Mouse (Mus musculus): ENCODE measurements at regions not wholly inside any gene's neighbourhood (a gene's known extent, or its start where the extent isn't known, plus 50 kb on each side); places are given as distances from the start of the nearest gene placed in this dataset.

- DNase-seq (ENCODE audit: low spot score), result no peak
- ATAC-seq (ENCODE audit: extremely low read depth, insufficient number of reproducible peaks, low FRiP score, poor library complexity, severe bottlenecking), result no peak
- Histone ChIP-seq H3K36me3 (replicated peaks) (no peaks in the 10 kb centered on the region), H3K9me3 (replicated peaks) (peaks cover 20% of the 10 kb centered on the region), H3K4me3 (ENCODE audit: low read depth, low read length) (no peak overlapping the region), H3K27me3 (ENCODE audit: insufficient read depth, low read length) (no peaks in the 10 kb centered on the region), H3K4me1 (ENCODE audit: insufficient read depth, low read depth, low read length) (no peaks in the 10 kb centered on the region)
- TF ChIP-seq POLR2AphosphoS5 (IDR thresholded peaks at IDR 0.05; ENCODE audit: insufficient replicate concordance, low read depth, low read length) (no peak), GATA1 (IDR thresholded peaks at IDR 0.05; ENCODE audit: borderline replicate concordance, low read length) (no peak), GATA2 (IDR thresholded peaks at IDR 0.05; ENCODE audit: borderline replicate concordance, low read depth, low read length) (no peak), TAL1 (conservative IDR thresholded peaks at IDR 0.05; ENCODE audit: low read depth, low read length) (no peak), CTCF (IDR thresholded peaks at IDR 0.05; ENCODE audit: low read depth, low read length) (no peak)
Measured at GRCm38 (mm10) chr13:71747003-71747965, 216.2 kb downstream of the Irx1 start.

GRCm38 (mm10) chr13:71746534-71746933, 217.0 kb downstream of the Irx1 start:
- Histone ChIP-seq H3K9me3 (replicated peaks) (peaks cover 20% of the 10 kb centered on the region), H3K4me1 (ENCODE audit: insufficient read depth, low read depth, low read length) (no peaks in the 10 kb centered on the region), H3K27me3 (ENCODE audit: insufficient read depth, low read length) (no peaks in the 10 kb centered on the region), H3K36me3 (replicated peaks) (no peaks in the 10 kb centered on the region), H3K4me3 (ENCODE audit: low read depth, low read length) (no peak overlapping the region)
- no peak for ATAC-seq (ENCODE audit: extremely low read depth, insufficient number of reproducible peaks, low FRiP score, poor library complexity, severe bottlenecking)
- no peak for DNase-seq (ENCODE audit: low spot score)
- no peak for TF ChIP-seq POLR2AphosphoS5 (IDR thresholded peaks at IDR 0.05; ENCODE audit: insufficient replicate concordance, low read depth, low read length)
- TF ChIP-seq CTCF (IDR thresholded peaks at IDR 0.05; ENCODE audit: low read depth, low read length), result no peak
- TF ChIP-seq TAL1 (conservative IDR thresholded peaks at IDR 0.05; ENCODE audit: low read depth, low read length), result no peak
- no peak for TF ChIP-seq GATA2 (IDR thresholded peaks at IDR 0.05; ENCODE audit: borderline replicate concordance, low read depth, low read length)
- no peak for TF ChIP-seq GATA1 (IDR thresholded peaks at IDR 0.05; ENCODE audit: borderline replicate concordance, low read length)

GRCm38 (mm10) chr13:71736821-71737345, 226.6 kb downstream of the Irx1 start:
- ATAC-seq (ENCODE audit: extremely low read depth, insufficient number of reproducible peaks, low FRiP score, poor library complexity, severe bottlenecking) (no peak), DNase-seq (ENCODE audit: low spot score) (no peak)
- Histone ChIP-seq H3K4me3 (ENCODE audit: low read depth, low read length) (no peak overlapping the region), H3K36me3 (replicated peaks) (no peaks in the 10 kb centered on the region), H3K27me3 (ENCODE audit: insufficient read depth, low read length) (no peaks in the 10 kb centered on the region), H3K9me3 (replicated peaks) (peaks cover 46% of the 10 kb centered on the region), H3K4me1 (ENCODE audit: insufficient read depth, low read depth, low read length) (no peaks in the 10 kb centered on the region)
- TF ChIP-seq GATA2 (IDR thresholded peaks at IDR 0.05; ENCODE audit: borderline replicate concordance, low read depth, low read length), result no peak
- TF ChIP-seq TAL1 (conservative IDR thresholded peaks at IDR 0.05; ENCODE audit: low read depth, low read length), result no peak
- no peak for TF ChIP-seq POLR2AphosphoS5 (IDR thresholded peaks at IDR 0.05; ENCODE audit: insufficient replicate concordance, low read depth, low read length)
- TF ChIP-seq GATA1 (IDR thresholded peaks at IDR 0.05; ENCODE audit: borderline replicate concordance, low read length), result no peak
- TF ChIP-seq CTCF (IDR thresholded peaks at IDR 0.05; ENCODE audit: low read depth, low read length), result no peak

- TF ChIP-seq CTCF (IDR thresholded peaks at IDR 0.05; ENCODE audit: low read depth, low read length) (no peak), TAL1 (conservative IDR thresholded peaks at IDR 0.05; ENCODE audit: low read depth, low read length) (no peak), GATA2 (IDR thresholded peaks at IDR 0.05; ENCODE audit: borderline replicate concordance, low read depth, low read length) (no peak), GATA1 (IDR thresholded peaks at IDR 0.05; ENCODE audit: borderline replicate concordance, low read length) (no peak), POLR2AphosphoS5 (IDR thresholded peaks at IDR 0.05; ENCODE audit: insufficient replicate concordance, low read depth, low read length) (no peak)
- Histone ChIP-seq H3K9me3 (replicated peaks) (peaks cover 52% of the 10 kb centered on the region), H3K4me1 (ENCODE audit: insufficient read depth, low read depth, low read length) (no peaks in the 10 kb centered on the region), H3K4me3 (ENCODE audit: low read depth, low read length) (no peak overlapping the region), H3K27me3 (ENCODE audit: insufficient read depth, low read length) (no peaks in the 10 kb centered on the region), H3K36me3 (replicated peaks) (no peaks in the 10 kb centered on the region)
- ATAC-seq (ENCODE audit: extremely low read depth, insufficient number of reproducible peaks, low FRiP score, poor library complexity, severe bottlenecking) (no peak), DNase-seq (ENCODE audit: low spot score) (no peak)
Measured at GRCm38 (mm10) chr13:71734261-71734660, 229.3 kb downstream of the Irx1 start.

- H3K9me3 ChIP-seq (replicated peaks), result peaks cover 51% of the 10 kb centered on the region
- no peak overlapping the region for H3K4me3 ChIP-seq (ENCODE audit: low read depth, low read length)
- no peaks in the 10 kb centered on the region for H3K36me3 ChIP-seq (replicated peaks)
- H3K27me3 ChIP-seq (ENCODE audit: insufficient read depth, low read length), result no peaks in the 10 kb centered on the region
- H3K4me1 ChIP-seq (ENCODE audit: insufficient read depth, low read depth, low read length), result no peaks in the 10 kb centered on the region
- no peak for ATAC-seq (ENCODE audit: extremely low read depth, insufficient number of reproducible peaks, low FRiP score, poor library complexity, severe bottlenecking)
- TF ChIP-seq POLR2AphosphoS5 (IDR thresholded peaks at IDR 0.05; ENCODE audit: insufficient replicate concordance, low read depth, low read length), result no peak
- no peak for DNase-seq (ENCODE audit: low spot score)
Measured at GRCm38 (mm10) chr13:71733360-71733759, 230.2 kb downstream of the Irx1 start.

- TF ChIP-seq TAL1 (conservative IDR thresholded peaks at IDR 0.05; ENCODE audit: low read depth, low read length) (no peak), CTCF (IDR thresholded peaks at IDR 0.05; ENCODE audit: low read depth, low read length) (no peak), GATA1 (IDR thresholded peaks at IDR 0.05; ENCODE audit: borderline replicate concordance, low read length) (no peak), GATA2 (IDR thresholded peaks at IDR 0.05; ENCODE audit: borderline replicate concordance, low read depth, low read length) (no peak), POLR2AphosphoS5 (IDR thresholded peaks at IDR 0.05; ENCODE audit: insufficient replicate concordance, low read depth, low read length) (no peak)
- no peaks in the 10 kb centered on the region for H3K27me3 ChIP-seq (ENCODE audit: insufficient read depth, low read length)
- peaks cover 52% of the 10 kb centered on the region for H3K9me3 ChIP-seq (replicated peaks)
- H3K4me3 ChIP-seq (ENCODE audit: low read depth, low read length), result no peak overlapping the region
- ATAC-seq (ENCODE audit: extremely low read depth, insufficient number of reproducible peaks, low FRiP score, poor library complexity, severe bottlenecking), result no peak
- no peaks in the 10 kb centered on the region for H3K4me1 ChIP-seq (ENCODE audit: insufficient read depth, low read depth, low read length)
- no peaks in the 10 kb centered on the region for H3K36me3 ChIP-seq (replicated peaks)
- DNase-seq (ENCODE audit: low spot score), result no peak
Measured at GRCm38 (mm10) chr13:71732903-71733302, 230.6 kb downstream of the Irx1 start.

Data from G1E (cell line).